Mouse (Mus musculus): Measurements from ENCODE around the gene Ifna11. TPM values are rescaled to one million over a fixed set of nuclear protein-coding genes. Genes with fewer than 3 reads are reported as not detected.

Ifna11 gene
- polyA plus RNA-seq, 1 experiment from 2014 or later, result not detected

Other genes starting within 250 kb of the Ifna11 start
- not detected in 2 replicates for gene Ifna14, start 248.2 kb upstream of the Ifna11 start, polyA plus RNA-seq (2015; fragmentation: Nextera tagmentation; extraction: Ambion mirVana)
- gene Ifna9, start 227.6 kb upstream of the Ifna11 start, polyA plus RNA-seq (2015; fragmentation: Nextera tagmentation; extraction: Ambion mirVana), result not detected in 2 replicates
- gene Ifna12, start 216.6 kb upstream of the Ifna11 start, polyA plus RNA-seq (2015; fragmentation: Nextera tagmentation; extraction: Ambion mirVana), result not detected in 2 replicates
- not detected in 2 replicates for gene C87499, start 185.5 kb upstream of the Ifna11 start, polyA plus RNA-seq (2015; fragmentation: Nextera tagmentation; extraction: Ambion mirVana)
- gene Ifna13, start 175.5 kb upstream of the Ifna11 start, polyA plus RNA-seq (2015; fragmentation: Nextera tagmentation; extraction: Ambion mirVana), result not detected in 2 replicates
- gene Ifna16, start 143.0 kb upstream of the Ifna11 start, polyA plus RNA-seq (2015; fragmentation: Nextera tagmentation; extraction: Ambion mirVana), result not detected in 2 replicates
- gene Ifna2, start 136.0 kb upstream of the Ifna11 start, polyA plus RNA-seq (2015; fragmentation: Nextera tagmentation; extraction: Ambion mirVana), result not detected in 2 replicates
- gene Ifnab, start 128.6 kb upstream of the Ifna11 start, polyA plus RNA-seq (2015; fragmentation: Nextera tagmentation; extraction: Ambion mirVana), result not detected in 2 replicates
- 0.13 and 0.36 TPM in 2 replicates for gene Gm26566, start 98.2 kb upstream of the Ifna11 start, polyA plus RNA-seq (2015; fragmentation: Nextera tagmentation; extraction: Ambion mirVana)
- gene Klhl9, start 97.5 kb upstream of the Ifna11 start, polyA plus RNA-seq (2015; fragmentation: Nextera tagmentation; extraction: Ambion mirVana), result 48.9 and 52.6 TPM in 2 replicates
- not detected in 2 replicates for gene Gm13271, start 65.1 kb upstream of the Ifna11 start, polyA plus RNA-seq (2015; fragmentation: Nextera tagmentation; extraction: Ambion mirVana)
- 0.15 and 0.18 TPM in 2 replicates for gene Gm13283, start 59.8 kb upstream of the Ifna11 start, polyA plus RNA-seq (2015; fragmentation: Nextera tagmentation; extraction: Ambion mirVana)
- gene Gm13290, start 46.1 kb upstream of the Ifna11 start, polyA plus RNA-seq (2015; fragmentation: Nextera tagmentation; extraction: Ambion mirVana), result 0.15 TPM in 1 of 2 replicates, not detected in the other
- gene Gm13289, start 43.0 kb upstream of the Ifna11 start, polyA plus RNA-seq (2015; fragmentation: Nextera tagmentation; extraction: Ambion mirVana), result not detected in 2 replicates
- gene Gm13272, start 40.1 kb upstream of the Ifna11 start, polyA plus RNA-seq (2015; fragmentation: Nextera tagmentation; extraction: Ambion mirVana), result not detected in 2 replicates
- gene Ifnz, start 37.8 kb upstream of the Ifna11 start, polyA plus RNA-seq (2015; fragmentation: Nextera tagmentation; extraction: Ambion mirVana), result 0.26 and 0.27 TPM in 2 replicates
- gene Gm13276, start 34.2 kb upstream of the Ifna11 start, polyA plus RNA-seq (2015; fragmentation: Nextera tagmentation; extraction: Ambion mirVana), result not detected in 2 replicates
- gene Gm13277, start 31.3 kb upstream of the Ifna11 start, polyA plus RNA-seq (2015; fragmentation: Nextera tagmentation; extraction: Ambion mirVana), result not detected in 2 replicates
- not detected in 2 replicates for gene Gm13278, start 28.4 kb upstream of the Ifna11 start, polyA plus RNA-seq (2015; fragmentation: Nextera tagmentation; extraction: Ambion mirVana)
- gene Gm13275, start 25.5 kb upstream of the Ifna11 start, polyA plus RNA-seq (2015; fragmentation: Nextera tagmentation; extraction: Ambion mirVana), result not detected in 2 replicates
- not detected in 2 replicates for gene Gm13279, start 22.6 kb upstream of the Ifna11 start, polyA plus RNA-seq (2015; fragmentation: Nextera tagmentation; extraction: Ambion mirVana)
- gene Gm13285, start 20.3 kb upstream of the Ifna11 start, polyA plus RNA-seq (2015; fragmentation: Nextera tagmentation; extraction: Ambion mirVana), result 0.47 and 1.0 TPM in 2 replicates
- gene Gm13287, start 16.7 kb upstream of the Ifna11 start, polyA plus RNA-seq (2015; fragmentation: Nextera tagmentation; extraction: Ambion mirVana), result not detected in 2 replicates
- gene Gm13288, start 14.4 kb upstream of the Ifna11 start, polyA plus RNA-seq (2015; fragmentation: Nextera tagmentation; extraction: Ambion mirVana), result 0.10 TPM in 1 of 2 replicates, not detected in the other
- gene Ifna7, start 3.7 kb upstream of the Ifna11 start, polyA plus RNA-seq (2015; fragmentation: Nextera tagmentation; extraction: Ambion mirVana), result not detected in 2 replicates
- not detected in 2 replicates for gene Ifna6, start 7.5 kb downstream of the Ifna11 start, polyA plus RNA-seq (2015; fragmentation: Nextera tagmentation; extraction: Ambion mirVana)
- not detected in 2 replicates for gene Ifna5, start 15.6 kb downstream of the Ifna11 start, polyA plus RNA-seq (2015; fragmentation: Nextera tagmentation; extraction: Ambion mirVana)
- gene Ifna4, start 21.9 kb downstream of the Ifna11 start, polyA plus RNA-seq (2015; fragmentation: Nextera tagmentation; extraction: Ambion mirVana), result not detected in 2 replicates
- gene Ifna1, start 30.1 kb downstream of the Ifna11 start, polyA plus RNA-seq (2015; fragmentation: Nextera tagmentation; extraction: Ambion mirVana), result not detected in 2 replicates
- not detected in 2 replicates for gene Ifne, start 60.2 kb downstream of the Ifna11 start, polyA plus RNA-seq (2015; fragmentation: Nextera tagmentation; extraction: Ambion mirVana)

Measured in skeletal muscle tissue, postnatal 0 days (tissue).